Mouse (Mus musculus) ES-Bruce4 (cell line): ENCODE measurements around the gene Ipo5.

Source experiments
- CTCF ChIP-seq: IDR thresholded peaks from one replicate; pipeline ENCODE4 v1.8.1; 2011; ENCODE audit warnings: low read depth, low read length
- EP300 ChIP-seq: IDR thresholded peaks from 2 replicates; pipeline ENCODE4 v1.6.1; 2011; ENCODE audit warnings: low read depth, low read length; ENCODE audit not compliant: insufficient read depth

GRCm38 (mm10) chr14:120880601-120881000 is 30.4 kb upstream of the Ipo5 start:
- TF ChIP-seq CTCF (no peak), EP300 (peak; percentile 54; the same call in 1 of the 2 replicates)
